Mouse (Mus musculus) embryonic facial prominence, embryonic 10.5 days (tissue): ENCODE data around the gene Ralgps2. TPM values are rescaled to one million over a fixed set of nuclear protein-coding genes. Genes with fewer than 3 reads are reported as not detected.

Experiments
- DNase-seq: peaks from one replicate; pipeline ENCODE4 v3.0.0-alpha.2; 2017; ENCODE audit warnings: low spot score
- H3K27ac ChIP-seq: fragments of 300-500 bp; sonication (generic); replicated peaks from 2 replicates; pipeline ENCODE4 v1.5.1; 2016; ENCODE audit warnings: mild to moderate bottlenecking
- H3K27me3 ChIP-seq: fragments of 300-500 bp; sonication (generic); replicated peaks from 2 replicates; pipeline ENCODE4 v1.6.1; 2016; ENCODE audit warnings: low read depth, mild to moderate bottlenecking; ENCODE audit not compliant: poor library complexity, severe bottlenecking
- H3K36me3 ChIP-seq: fragments of 300-500 bp; sonication (generic); replicated peaks from 2 replicates; pipeline ENCODE4 v1.6.1; 2016; ENCODE audit warnings: mild to moderate bottlenecking, moderate library complexity
- H3K4me1 ChIP-seq: fragments of 300-500 bp; sonication (generic); 2 replicates; pipeline ENCODE4 v1.6.1; 2016
- H3K4me3 ChIP-seq: fragments of 300-500 bp; sonication (generic); 2 replicates; pipeline ENCODE4 v1.5.1; 2016; ENCODE audit warnings: mild to moderate bottlenecking, moderate library complexity
- H3K9me3 ChIP-seq: fragments of 300-500 bp; sonication (generic); 2 replicates; pipeline ENCODE4 v1.6.1; 2016; ENCODE audit warnings: mild to moderate bottlenecking
- WGBS: fragments of 180-500 bp; shearing (Covaris S2); methylation state at CpG from one replicate; pipeline ENCODE4 v1.1.7; 2016; 5-methylcytosine and 5-hydroxymethylcytosine counted together
- polyA plus RNA-seq: library from polyadenylated mRNA; unstranded; fragments of >200 nt; fragmentation: Nextera tagmentation; extraction: Ambion mirVana; gene quantifications from 2 replicates; pipeline ENCODE4 v1.2.1, GENCODE M21; 2016

Gene Ralgps2
- polyA plus RNA-seq, 1 experiment from 2014 or later: 84.0 TPM

- WGBS: 76% methylated on average over 5 of the region's 5 CpGs
- no peaks in the 10 kb centered on the region for H3K27me3 ChIP-seq
- H3K4me1 ChIP-seq: peaks cover 5% of the 10 kb centered on the region; the same call in 1 of the 2 replicates
- H3K4me3 ChIP-seq: no peak overlapping the region
- no peak overlapping the region for H3K27ac ChIP-seq
- DNase-seq: no peak
- H3K36me3 ChIP-seq: no peaks in the 10 kb centered on the region
- H3K9me3 ChIP-seq: no peaks in the 10 kb centered on the region
Observed at GRCm38 (mm10) chr1:156914942-156915341, 24.5 kb downstream of the Ralgps2 start.

GRCm38 (mm10) chr1:156913190-156913589 is 26.2 kb downstream of the Ralgps2 start:
- no peaks in the 10 kb centered on the region for H3K27me3 ChIP-seq
- no peaks in the 10 kb centered on the region for H3K9me3 ChIP-seq
- H3K4me3 ChIP-seq: no peak overlapping the region
- no peak overlapping the region for H3K27ac ChIP-seq
- 93% methylated on average over 6 of the region's 6 CpGs for whole genome bisulfite sequencing
- H3K4me1 ChIP-seq: peaks cover 5% of the 10 kb centered on the region; the same call in 1 of the 2 replicates
- DNase-seq: no peak
- no peaks in the 10 kb centered on the region for H3K36me3 ChIP-seq

GRCm38 (mm10) chr1:156910948-156911347 is 28.5 kb downstream of the Ralgps2 start:
- Histone ChIP-seq H3K4me3 (no peak overlapping the region), H3K27me3 (no peaks in the 10 kb centered on the region), H3K27ac (no peak overlapping the region), H3K4me1 (peaks cover 5% of the 10 kb centered on the region; the same call in 1 of the 2 replicates), H3K36me3 (peaks cover 16% of the 10 kb centered on the region), H3K9me3 (no peaks in the 10 kb centered on the region)
- no peak for DNase-seq
- 71% methylated on average over 2 of the region's 2 CpGs for WGBS

- Histone ChIP-seq H3K4me3 (no peak overlapping the region), H3K9me3 (no peaks in the 10 kb centered on the region), H3K36me3 (peaks cover 24% of the 10 kb centered on the region), H3K27ac (no peak overlapping the region), H3K27me3 (no peaks in the 10 kb centered on the region), H3K4me1 (peaks cover 5% of the 10 kb centered on the region; the same call in 1 of the 2 replicates)
- DNase-seq: no peak
Observed at GRCm38 (mm10) chr1:156909866-156910265, 29.6 kb downstream of the Ralgps2 start.

- WGBS: 90% methylated on average over 4 of the region's 4 CpGs
Observed at GRCm38 (mm10) chr1:156909265-156909664, 30.2 kb downstream of the Ralgps2 start.

GRCm38 (mm10) chr1:156905660-156906059 is 33.8 kb downstream of the Ralgps2 start:
- peaks cover 45% of the 10 kb centered on the region for H3K36me3 ChIP-seq
- no peak overlapping the region for H3K4me3 ChIP-seq
- H3K27ac ChIP-seq: no peak overlapping the region
- WGBS: 83% methylated on average over 2 of the region's 2 CpGs
- DNase-seq: no peak
- H3K9me3 ChIP-seq: no peaks in the 10 kb centered on the region
- H3K27me3 ChIP-seq: no peaks in the 10 kb centered on the region
- H3K4me1 ChIP-seq: no peaks in the 10 kb centered on the region

More at GRCm38 (mm10) chr1:156909265-156909664, 30.2 kb downstream of the Ralgps2 start:
- no peak for DNase-seq
- H3K4me3 ChIP-seq: no peak overlapping the region
- H3K36me3 ChIP-seq: peaks cover 24% of the 10 kb centered on the region
- peaks cover 2% of the 10 kb centered on the region; the same call in 1 of the 2 replicates for H3K4me1 ChIP-seq
- no peaks in the 10 kb centered on the region for H3K27me3 ChIP-seq
- no peaks in the 10 kb centered on the region for H3K9me3 ChIP-seq
- H3K27ac ChIP-seq: no peak overlapping the region

- WGBS: 93% methylated on average over 3 of the region's 3 CpGs
- Histone ChIP-seq H3K36me3 (peaks cover 62% of the 10 kb centered on the region), H3K27me3 (no peaks in the 10 kb centered on the region), H3K27ac (no peak overlapping the region), H3K4me3 (no peak overlapping the region), H3K4me1 (no peaks in the 10 kb centered on the region), H3K9me3 (no peaks in the 10 kb centered on the region)
- no peak for DNase-seq
Observed at GRCm38 (mm10) chr1:156903899-156904298, 35.5 kb downstream of the Ralgps2 start.

- WGBS: 88% methylated on average over 6 of the region's 6 CpGs
- Histone ChIP-seq H3K36me3 (peaks cover 67% of the 10 kb centered on the region), H3K27me3 (no peaks in the 10 kb centered on the region), H3K4me1 (no peaks in the 10 kb centered on the region), H3K9me3 (no peaks in the 10 kb centered on the region), H3K27ac (no peak overlapping the region), H3K4me3 (no peak overlapping the region)
- no peak for DNase-seq
Observed at GRCm38 (mm10) chr1:156901689-156902088, 37.7 kb downstream of the Ralgps2 start.

- DNase-seq: no peak
- 91% methylated on average over 4 of the region's 4 CpGs for WGBS
- no peaks in the 10 kb centered on the region for H3K4me1 ChIP-seq
- peaks cover 49% of the 10 kb centered on the region for H3K36me3 ChIP-seq
- no peak overlapping the region for H3K4me3 ChIP-seq
- no peak overlapping the region for H3K27ac ChIP-seq
- no peaks in the 10 kb centered on the region for H3K27me3 ChIP-seq
- H3K9me3 ChIP-seq: no peaks in the 10 kb centered on the region
Observed at GRCm38 (mm10) chr1:156891561-156891960, 47.9 kb downstream of the Ralgps2 start.

GRCm38 (mm10) chr1:156888830-156889229 is 50.6 kb downstream of the Ralgps2 start:
- Histone ChIP-seq H3K27ac (no peak overlapping the region), H3K27me3 (no peaks in the 10 kb centered on the region), H3K4me1 (no peaks in the 10 kb centered on the region), H3K4me3 (no peak overlapping the region), H3K9me3 (no peaks in the 10 kb centered on the region), H3K36me3 (peaks cover 63% of the 10 kb centered on the region)
- WGBS: 87% methylated on average over 4 of the region's 4 CpGs
- no peak for DNase-seq

GRCm38 (mm10) chr1:156885879-156886278 is 53.5 kb downstream of the Ralgps2 start:
- H3K9me3 ChIP-seq: peaks cover 2% of the 10 kb centered on the region; the same call in 1 of the 2 replicates
- 91% methylated on average over 2 of the region's 2 CpGs for WGBS
- no peaks in the 10 kb centered on the region for H3K27me3 ChIP-seq
- H3K36me3 ChIP-seq: peaks cover 80% of the 10 kb centered on the region
- H3K4me1 ChIP-seq: no peaks in the 10 kb centered on the region
- H3K27ac ChIP-seq: no peak overlapping the region
- DNase-seq: no peak
- H3K4me3 ChIP-seq: no peak overlapping the region

- Histone ChIP-seq H3K36me3 (peaks cover 81% of the 10 kb centered on the region), H3K4me3 (no peak overlapping the region), H3K27ac (no peak overlapping the region), H3K4me1 (no peaks in the 10 kb centered on the region), H3K9me3 (peaks cover 2% of the 10 kb centered on the region; the same call in 1 of the 2 replicates), H3K27me3 (no peaks in the 10 kb centered on the region)
- 89% methylated on average over 2 of the region's 2 CpGs for WGBS
- no peak for DNase-seq
Observed at GRCm38 (mm10) chr1:156884782-156885181, 54.6 kb downstream of the Ralgps2 start.

- no peaks in the 10 kb centered on the region for H3K9me3 ChIP-seq
- peaks cover 64% of the 10 kb centered on the region for H3K36me3 ChIP-seq
- H3K27me3 ChIP-seq: no peaks in the 10 kb centered on the region
- H3K27ac ChIP-seq: no peak overlapping the region
- no peaks in the 10 kb centered on the region for H3K4me1 ChIP-seq
- WGBS: 89% methylated on average over 4 of the region's 4 CpGs
- H3K4me3 ChIP-seq: no peak overlapping the region
- DNase-seq: no peak
Observed at GRCm38 (mm10) chr1:156870616-156871015, 68.8 kb downstream of the Ralgps2 start.
